Mouse (Mus musculus) retina, embryonic 14.5 days (tissue): ENCODE results near the gene Trpm5.

Source experiments
- DNase-seq: peaks from one replicate; pipeline ENCODE4 v3.0.0-alpha.2; 2015; ENCODE audit warnings: low spot score

The Trpm5 gene

DNA sequence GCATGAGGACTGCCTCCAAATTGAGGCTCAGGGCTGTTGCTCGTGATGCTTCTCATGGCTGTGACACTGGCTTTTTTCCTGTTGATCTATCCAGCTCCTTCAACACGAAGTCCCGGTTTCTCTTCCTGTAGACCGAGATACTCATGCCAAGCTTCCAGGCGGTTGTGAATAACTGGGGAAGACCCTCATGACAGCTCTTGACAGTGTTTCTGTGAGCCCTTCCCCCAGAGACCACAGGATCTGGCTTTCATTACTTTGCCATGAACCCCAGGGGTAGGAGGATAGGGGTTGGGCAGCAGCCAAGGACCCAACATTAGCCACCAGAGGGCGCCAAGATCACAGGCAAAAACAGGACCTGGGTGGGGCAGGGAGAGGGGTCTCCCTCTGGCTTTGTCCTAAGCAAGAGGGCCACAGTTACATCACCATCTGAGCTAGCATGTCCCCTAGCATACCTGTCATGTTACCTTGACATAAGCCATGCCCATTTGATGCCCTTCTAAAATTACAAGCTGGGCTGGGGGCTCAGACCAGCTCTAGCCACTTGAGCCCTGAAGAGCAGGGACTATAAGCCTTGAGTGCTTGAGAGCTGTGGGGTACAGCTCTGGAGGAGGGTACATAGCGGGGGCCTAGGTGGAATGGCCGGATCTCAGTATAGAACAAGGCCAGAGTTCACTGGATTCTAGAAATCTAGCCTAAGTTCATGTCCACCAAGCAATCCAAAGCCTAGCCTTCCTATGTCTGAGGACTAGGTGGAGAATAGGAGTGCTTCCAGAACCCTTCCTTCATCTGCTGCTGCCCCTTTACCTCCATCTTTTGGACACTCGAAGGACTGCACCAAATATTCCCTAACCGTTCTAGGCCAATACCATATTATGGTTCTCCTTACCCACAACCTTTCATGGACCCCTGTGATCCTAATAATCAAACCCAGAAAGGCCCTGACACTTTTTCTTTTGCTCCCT, at the start of gene Trpm5:
Gene Trpm5, minus strand, starts transcription at position 51 of the 962 bp plus-strand sequence.
- peak; percentile 77 for DNase-seq

GRCm38 (mm10) chr7:143142680-143143079, 48.2 kb upstream of the Trpm5 start:
- no peak for DNase-seq

- no peak for DNase-seq
These were observed 45.5 kb upstream of the Trpm5 start for GRCm38 (mm10) chr7:143139932-143140331.

DNA sequence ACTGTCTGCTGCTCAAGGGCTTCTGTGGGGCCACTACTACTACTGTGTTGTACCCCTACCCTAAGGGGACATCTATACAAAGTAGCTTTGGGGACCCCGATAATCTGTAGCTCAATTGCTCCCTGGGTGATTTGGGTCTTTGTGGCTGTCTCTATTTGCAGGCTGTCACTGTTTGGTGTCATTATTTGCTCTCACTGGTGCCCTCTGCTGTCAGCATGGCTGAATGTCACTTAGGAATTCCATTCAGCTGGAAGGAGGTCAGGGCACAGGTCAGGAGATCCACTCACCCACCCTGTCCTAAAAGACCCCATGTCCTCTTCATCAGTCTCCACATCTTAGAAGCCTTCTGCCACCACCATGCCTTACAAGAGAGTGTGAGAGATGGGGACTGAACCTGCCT, 44.3 kb upstream of the Trpm5 start:
- peak; percentile 84 for DNase-seq

- DNase-seq, result no peak
These were observed 42.1 kb upstream of the Trpm5 start for GRCm38 (mm10) chr7:143136561-143136960.

DNA sequence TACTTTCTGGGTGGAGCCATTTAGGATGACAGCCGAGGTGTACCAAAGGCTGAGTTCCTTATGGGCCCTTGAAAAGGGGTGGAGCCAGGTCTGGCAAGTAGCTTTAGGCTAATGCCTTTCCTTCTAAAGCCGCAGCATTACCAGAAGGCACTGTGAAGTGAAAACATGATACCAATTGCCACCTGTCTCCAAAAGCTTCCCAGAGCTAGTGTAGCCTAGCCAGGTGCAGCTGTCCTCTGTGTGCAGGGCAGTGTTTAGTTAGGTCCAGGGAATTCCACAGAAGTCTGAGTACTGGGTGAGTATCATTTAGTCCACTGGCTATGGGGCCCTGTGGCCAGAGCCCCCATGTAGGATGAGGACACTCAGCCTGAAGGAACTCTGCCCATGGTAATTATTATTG, 41.7 kb upstream of the Trpm5 start:
- no peak for DNase-seq

DNA sequence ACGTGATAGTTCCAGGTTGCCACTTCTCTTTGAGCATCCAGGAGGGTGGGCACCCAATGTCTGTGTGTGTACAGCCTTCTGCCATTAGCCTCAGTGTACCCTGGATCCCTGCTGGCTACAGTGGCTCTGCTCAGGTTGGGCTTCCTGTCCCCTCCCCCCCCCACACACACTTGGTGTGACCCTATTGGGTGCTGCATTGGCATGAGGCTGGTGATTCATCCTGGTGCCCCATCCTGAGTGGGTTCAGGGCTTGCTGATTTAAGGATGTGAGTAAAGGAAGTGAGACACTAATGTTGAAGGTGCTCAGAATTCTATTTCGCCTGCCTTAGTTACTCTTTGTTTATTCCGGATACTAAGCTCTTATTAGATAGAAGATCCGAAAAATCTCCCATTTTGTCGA, 38.4 kb upstream of the Trpm5 start:
- DNase-seq, result no peak

- no peak for DNase-seq
These were observed 30.5 kb upstream of the Trpm5 start for GRCm38 (mm10) chr7:143124902-143125301.

GRCm38 (mm10) chr7:143123876-143124669, 29.6 kb upstream of the Trpm5 start:
- DNase-seq, result peak; percentile 42

DNA sequence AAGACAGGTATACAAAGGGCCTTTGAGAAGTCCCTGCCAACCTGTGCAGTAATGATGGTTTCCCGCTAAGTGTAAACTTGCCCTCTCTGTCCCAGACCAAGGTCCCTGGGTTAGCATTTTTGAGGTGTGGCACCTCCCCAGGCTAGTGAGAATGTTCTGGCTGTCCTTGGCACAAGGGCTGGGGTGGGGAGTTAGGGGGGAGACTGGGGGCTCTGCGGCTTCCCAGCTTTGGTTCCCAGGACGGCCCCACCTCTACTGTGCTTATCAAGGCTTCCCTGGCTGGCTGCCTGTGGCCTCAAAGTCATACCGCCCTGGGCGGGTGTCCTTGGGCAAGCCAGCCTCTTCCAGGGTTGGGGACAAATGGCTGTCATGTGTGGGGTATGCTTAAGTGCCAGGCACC, 27.7 kb upstream of the Trpm5 start:
- no peak for DNase-seq

- DNase-seq, result no peak
These were observed 25.4 kb upstream of the Trpm5 start for GRCm38 (mm10) chr7:143119826-143120225.

- no peak for DNase-seq
These were observed 25.0 kb upstream of the Trpm5 start for GRCm38 (mm10) chr7:143119407-143119806.

- no peak for DNase-seq
These were observed 22.1 kb upstream of the Trpm5 start for GRCm38 (mm10) chr7:143116521-143116920.

GRCm38 (mm10) chr7:143114773-143115172, 20.3 kb upstream of the Trpm5 start:
- no peak for DNase-seq

DNA sequence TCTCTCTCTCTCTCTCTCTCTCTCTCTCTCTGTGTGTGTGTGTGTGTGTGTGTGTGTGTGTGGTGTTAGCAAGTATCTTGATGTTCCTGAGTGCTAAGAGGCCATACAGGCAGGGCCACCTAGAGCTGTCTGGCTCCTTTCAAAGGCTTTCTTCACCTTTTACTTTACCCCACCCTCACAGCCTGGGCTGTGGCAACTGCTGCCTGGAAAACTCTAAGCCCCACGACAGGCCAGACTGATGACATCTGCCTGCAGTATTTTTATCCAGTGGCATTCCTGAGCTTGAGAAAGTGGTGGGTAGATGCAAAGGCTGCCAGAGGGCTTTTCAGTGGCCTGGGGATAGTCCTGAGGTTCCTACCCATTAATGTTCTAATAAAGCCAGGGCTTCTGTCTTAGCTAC, 18.0 kb upstream of the Trpm5 start:
- DNase-seq, result no peak

- no peak for DNase-seq
These were observed 17.3 kb upstream of the Trpm5 start for GRCm38 (mm10) chr7:143111719-143112118.

GRCm38 (mm10) chr7:143110803-143111202, 16.4 kb upstream of the Trpm5 start:
- no peak for DNase-seq

DNA sequence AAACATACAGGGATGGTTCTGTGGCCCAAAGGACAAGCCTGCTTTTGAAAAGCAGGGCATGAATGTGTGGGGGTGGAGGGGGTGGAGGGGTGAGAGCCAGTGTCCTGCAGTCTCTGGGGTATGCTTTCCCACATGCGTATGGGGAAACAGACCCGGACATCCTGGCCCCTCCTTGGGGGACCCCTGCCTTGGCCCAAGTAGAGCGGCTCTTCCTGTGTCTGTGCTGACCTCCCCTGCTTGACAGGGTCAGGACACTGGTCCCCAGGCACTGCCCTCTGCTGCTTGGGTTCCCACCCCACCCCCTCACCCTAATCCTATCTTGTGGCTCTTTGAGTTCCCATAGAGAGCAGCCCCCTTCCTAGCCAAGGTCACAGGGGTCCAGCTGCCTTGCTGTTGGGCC, 15.3 kb upstream of the Trpm5 start:
- DNase-seq, result no peak

DNA sequence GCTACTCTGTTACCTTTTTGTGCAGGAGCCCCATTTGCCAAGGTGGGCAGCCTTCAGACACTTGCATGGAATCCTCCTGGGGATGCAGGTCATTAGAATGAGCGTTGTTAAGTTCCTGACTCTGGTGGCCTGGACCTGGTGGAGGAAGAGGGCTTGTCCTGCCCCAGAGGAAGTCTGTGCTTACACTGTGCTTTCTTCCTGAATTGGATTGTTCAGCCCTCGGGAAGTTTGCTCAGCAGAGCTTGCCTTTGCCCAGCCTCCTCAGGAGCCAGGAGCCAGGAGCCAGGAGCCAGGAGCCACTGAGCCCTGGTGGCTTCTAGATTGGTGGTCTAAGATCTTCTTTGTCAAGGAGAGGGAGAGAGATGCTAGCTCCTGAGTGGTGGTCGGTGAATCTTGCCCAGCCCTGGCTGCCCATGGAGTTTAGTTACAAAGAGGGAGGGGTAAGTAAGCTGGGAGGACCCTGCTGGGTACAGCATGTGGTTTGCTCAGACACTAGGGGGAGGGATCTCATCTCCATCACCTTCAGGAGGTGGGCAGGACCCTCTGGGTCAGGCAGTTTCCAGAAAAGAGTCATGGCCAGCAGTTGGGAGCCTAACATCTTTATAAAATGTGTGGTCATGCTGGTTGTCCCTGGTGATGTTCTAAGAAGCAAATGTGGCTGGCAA, 14.7 kb upstream of the Trpm5 start:
- DNase-seq, result no peak

GRCm38 (mm10) chr7:143108200-143108599, 13.8 kb upstream of the Trpm5 start:
- DNase-seq, result no peak

GRCm38 (mm10) chr7:143106672-143107465, 12.4 kb upstream of the Trpm5 start:
- no peak for DNase-seq

DNA sequence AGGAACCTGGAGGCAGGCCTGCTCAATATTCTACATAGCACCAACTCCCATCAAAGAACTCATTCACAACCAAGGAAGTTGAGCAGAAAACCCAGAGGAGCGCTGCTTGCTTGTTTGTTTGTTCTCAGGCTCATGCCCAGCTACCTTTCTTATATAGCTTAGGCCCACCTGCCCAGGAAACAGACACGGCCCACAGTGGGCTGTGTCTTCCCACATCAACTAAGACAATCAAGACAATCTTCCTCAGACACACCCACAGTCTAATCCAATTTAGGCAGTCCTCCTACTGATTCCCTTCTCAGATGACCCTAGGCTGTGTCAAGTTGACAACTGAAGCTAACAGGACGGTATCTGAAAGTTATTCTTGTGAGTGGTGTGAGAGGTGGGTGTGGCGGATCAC, 11.6 kb upstream of the Trpm5 start, which contains the start of gene Kcnq1:
Gene Kcnq1, plus strand, starts transcription at position 301 of the 400 bp plus-strand sequence.
- no peak for DNase-seq
